Mouse (Mus musculus): ENCODE results near the gene St5. TPM values are rescaled to one million over a fixed set of nuclear protein-coding genes. Genes with fewer than 3 reads are reported as not detected.

St5 gene
- polyA plus RNA-seq, 1 experiment = 113 TPM

DNA sequence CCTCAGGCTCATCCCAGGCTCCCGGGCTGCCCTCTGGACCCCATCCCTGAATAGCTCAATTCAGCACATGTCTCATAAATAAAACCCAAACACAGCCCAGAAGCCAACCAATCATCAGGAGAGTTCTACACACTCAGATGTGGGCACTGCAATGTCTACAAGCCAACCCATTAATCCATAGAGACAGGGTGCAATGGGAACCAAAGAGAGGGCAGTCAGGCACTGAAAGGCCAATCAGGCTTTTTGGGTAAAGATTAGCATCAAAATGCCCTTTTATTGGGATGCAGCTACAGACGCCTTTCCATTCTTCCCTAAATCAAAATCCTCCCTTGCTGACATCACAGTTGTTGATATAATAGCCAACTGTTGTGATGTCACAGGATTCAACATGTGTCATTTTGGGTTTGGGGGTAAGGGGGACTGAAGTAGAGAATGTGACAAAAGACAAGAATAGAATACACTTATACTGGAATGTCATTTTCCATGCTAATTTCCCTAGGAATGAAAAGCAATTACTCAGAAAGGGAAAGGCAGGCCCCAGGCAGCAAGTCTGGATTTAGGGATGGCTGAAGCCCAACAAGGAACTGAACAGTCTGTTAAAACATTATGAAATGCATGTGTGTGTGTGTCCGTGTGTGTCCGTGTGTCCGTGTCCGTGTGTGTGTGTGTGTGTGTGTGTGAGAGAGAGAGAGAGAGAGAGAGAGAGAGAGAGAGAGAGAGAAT, 123.7 kb downstream of the St5 start:
- Histone ChIP-seq H3K4me1 (ENCODE audit: control insufficient read depth, insufficient read depth, low read length) (peaks cover 41% of the 10 kb centered on the region), H3K4me3 (ENCODE audit: insufficient read depth, low read length) (no peak overlapping the region), H3K27ac (ENCODE audit: insufficient read depth, low read length) (peak overlapping the region; percentile 95)
- no peak for TF ChIP-seq CTCF (IDR thresholded peaks at IDR 0.05; ENCODE audit: borderline replicate concordance, insufficient read depth, low read length)
- TF ChIP-seq POLR2A (IDR thresholded peaks at IDR 0.05; ENCODE audit: low read depth, low read length) = no peak

DNA sequence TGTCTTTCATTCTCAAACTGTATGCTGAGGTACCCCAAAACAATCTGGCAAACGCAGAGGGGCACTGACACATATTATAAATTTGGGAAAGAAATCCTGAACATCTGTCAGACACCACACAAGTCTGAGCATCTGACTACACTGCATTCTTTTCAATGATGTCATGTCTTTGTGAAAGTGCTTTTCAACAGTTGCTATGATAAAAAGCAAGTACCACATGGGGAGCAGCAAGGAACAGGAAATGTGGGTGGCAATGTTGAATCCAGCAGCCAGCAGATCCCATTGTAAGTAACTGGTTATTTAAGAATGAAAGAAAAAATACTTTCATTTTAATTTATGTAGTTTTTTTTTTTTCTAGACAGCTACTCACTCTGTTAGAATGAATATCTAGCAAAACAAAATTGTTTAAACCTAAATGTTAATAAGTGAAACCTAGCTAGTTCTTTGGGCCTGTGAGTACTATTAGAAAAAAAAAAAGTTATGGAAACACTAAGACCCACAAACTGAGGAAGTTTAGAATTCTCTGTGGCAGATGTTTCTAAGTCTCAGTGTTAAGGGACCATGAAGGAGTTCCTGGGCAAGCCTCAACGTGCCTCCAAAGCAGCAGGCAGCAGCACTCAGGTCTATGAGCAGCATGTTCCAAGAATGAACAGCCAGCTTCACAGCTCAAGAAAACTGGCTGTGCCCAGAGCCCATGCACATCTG, 124.4 kb downstream of the St5 start:
- no peak for TF ChIP-seq POLR2A (IDR thresholded peaks at IDR 0.05; ENCODE audit: low read depth, low read length)
- no peak for TF ChIP-seq CTCF (IDR thresholded peaks at IDR 0.05; ENCODE audit: borderline replicate concordance, insufficient read depth, low read length)
- Histone ChIP-seq H3K4me3 (ENCODE audit: insufficient read depth, low read length) (no peak overlapping the region), H3K4me1 (ENCODE audit: control insufficient read depth, insufficient read depth, low read length) (peaks cover 36% of the 10 kb centered on the region), H3K27ac (ENCODE audit: insufficient read depth, low read length) (peak overlapping the region; percentile 98)

DNA sequence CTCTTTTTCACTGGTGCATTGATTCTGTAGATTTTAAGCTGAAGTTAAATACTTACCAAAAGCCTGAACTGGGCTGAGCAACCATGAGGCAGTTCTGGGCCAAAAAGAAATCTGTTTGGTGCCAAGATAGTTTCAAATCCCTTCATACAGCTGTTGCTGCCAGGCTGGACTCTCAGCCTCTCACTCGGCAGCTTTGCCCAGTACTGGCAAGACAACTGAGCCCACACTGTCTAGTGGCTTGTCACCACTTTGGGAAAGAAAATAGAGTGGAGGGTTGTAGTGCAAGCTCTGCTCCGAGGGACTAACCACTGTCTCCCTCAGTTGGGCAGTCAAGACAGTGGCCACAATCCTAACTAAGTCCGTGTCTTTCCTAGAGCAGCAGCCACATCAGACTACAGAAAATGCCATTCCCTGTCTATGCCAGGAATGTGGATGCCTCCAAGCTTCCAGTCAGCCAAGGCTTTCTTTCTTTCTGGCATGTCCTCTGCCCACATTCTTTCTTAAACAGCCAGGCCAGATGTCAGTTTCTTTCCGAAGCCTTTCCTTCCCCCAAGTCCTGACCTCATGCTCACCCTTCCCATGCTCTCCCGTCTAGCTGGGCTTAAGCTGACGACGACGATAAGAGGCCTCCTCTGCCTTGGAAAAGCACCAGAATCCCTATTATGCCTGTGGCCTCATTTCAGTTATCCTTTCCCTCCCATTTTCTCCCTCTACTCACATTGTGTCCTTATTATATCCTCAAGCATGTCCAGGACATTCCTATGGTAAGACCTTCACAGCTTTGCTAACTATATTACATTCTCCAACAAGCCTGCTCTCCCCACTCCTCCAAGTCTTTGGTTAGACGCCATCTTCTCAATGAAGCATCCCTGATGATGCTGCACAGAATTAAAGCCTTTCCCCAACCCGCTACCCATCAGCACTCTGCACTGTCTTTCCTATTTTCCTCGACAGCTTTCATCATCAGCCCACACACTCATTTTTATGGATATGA, 126.8 kb downstream of the St5 start:
- TF ChIP-seq CTCF (IDR thresholded peaks at IDR 0.05; ENCODE audit: borderline replicate concordance, insufficient read depth, low read length) (no peak), POLR2A (IDR thresholded peaks at IDR 0.05; ENCODE audit: low read depth, low read length) (no peak)
- H3K4me1 ChIP-seq (ENCODE audit: control insufficient read depth, insufficient read depth, low read length) = peaks cover 36% of the 10 kb centered on the region
- peak overlapping the region; percentile 90 for H3K27ac ChIP-seq (ENCODE audit: insufficient read depth, low read length)
- H3K4me3 ChIP-seq (ENCODE audit: insufficient read depth, low read length) = no peak overlapping the region

DNA sequence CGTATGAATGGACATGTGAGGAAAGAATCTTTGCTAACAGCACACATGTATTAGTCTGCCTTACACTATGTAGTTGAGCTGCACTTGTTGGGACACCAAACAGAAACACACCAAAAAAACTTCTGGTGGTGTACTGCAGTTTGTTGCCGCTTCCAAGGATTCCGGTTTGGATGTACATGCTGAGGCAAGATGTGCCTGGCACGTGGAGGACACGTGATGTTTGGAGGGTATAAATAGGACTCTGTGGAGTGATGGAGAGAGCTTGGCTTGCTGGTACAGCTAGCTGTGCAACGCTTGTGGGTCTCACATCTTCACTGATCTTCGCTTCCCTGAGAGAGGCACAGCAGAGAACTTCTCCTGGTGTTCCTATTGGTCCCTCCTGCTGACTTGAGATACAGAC, 129.2 kb downstream of the St5 start:
- no peak for TF ChIP-seq POLR2A (IDR thresholded peaks at IDR 0.05; ENCODE audit: low read depth, low read length)
- TF ChIP-seq CTCF (IDR thresholded peaks at IDR 0.05; ENCODE audit: borderline replicate concordance, insufficient read depth, low read length) = no peak

DNA sequence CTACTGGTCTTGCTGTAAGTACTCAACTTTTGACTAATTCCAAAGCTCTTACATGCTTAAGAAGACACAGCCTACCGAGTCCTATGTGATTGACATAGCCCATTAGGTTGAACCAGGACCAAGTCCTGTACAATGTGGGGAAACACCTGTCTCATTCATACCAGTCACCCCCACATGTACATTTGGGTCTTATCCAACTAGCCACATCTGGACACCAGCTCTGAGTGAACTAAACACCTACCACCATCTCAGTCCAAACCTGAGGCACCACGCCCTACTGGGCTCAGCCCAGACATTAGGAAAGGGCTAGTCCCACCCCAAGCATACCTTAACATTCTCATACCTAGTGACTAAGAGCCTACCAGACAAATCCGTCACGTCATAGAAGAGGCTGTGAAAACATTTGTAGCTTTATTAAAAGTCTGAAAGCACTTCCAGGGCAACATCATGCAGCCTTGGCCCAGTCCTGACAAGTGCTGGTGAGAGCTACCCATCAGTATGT, 135.0 kb downstream of the St5 start:
- TF ChIP-seq POLR2A (IDR thresholded peaks at IDR 0.05; ENCODE audit: low read depth, low read length) (no peak), CTCF (IDR thresholded peaks at IDR 0.05; ENCODE audit: borderline replicate concordance, insufficient read depth, low read length) (no peak)
- H3K4me1 ChIP-seq (ENCODE audit: control insufficient read depth, insufficient read depth, low read length) = peaks cover 2% of the 10 kb centered on the region
- no peak overlapping the region for H3K27ac ChIP-seq (ENCODE audit: insufficient read depth, low read length)
- H3K4me3 ChIP-seq (ENCODE audit: insufficient read depth, low read length) = no peak overlapping the region

More for the DNA sequence above, 129.2 kb downstream of the St5 start:
- Histone ChIP-seq H3K4me1 (ENCODE audit: control insufficient read depth, insufficient read depth, low read length) (peaks cover 22% of the 10 kb centered on the region), H3K27ac (ENCODE audit: insufficient read depth, low read length) (no peak overlapping the region), H3K4me3 (ENCODE audit: insufficient read depth, low read length) (no peak overlapping the region)

DNA sequence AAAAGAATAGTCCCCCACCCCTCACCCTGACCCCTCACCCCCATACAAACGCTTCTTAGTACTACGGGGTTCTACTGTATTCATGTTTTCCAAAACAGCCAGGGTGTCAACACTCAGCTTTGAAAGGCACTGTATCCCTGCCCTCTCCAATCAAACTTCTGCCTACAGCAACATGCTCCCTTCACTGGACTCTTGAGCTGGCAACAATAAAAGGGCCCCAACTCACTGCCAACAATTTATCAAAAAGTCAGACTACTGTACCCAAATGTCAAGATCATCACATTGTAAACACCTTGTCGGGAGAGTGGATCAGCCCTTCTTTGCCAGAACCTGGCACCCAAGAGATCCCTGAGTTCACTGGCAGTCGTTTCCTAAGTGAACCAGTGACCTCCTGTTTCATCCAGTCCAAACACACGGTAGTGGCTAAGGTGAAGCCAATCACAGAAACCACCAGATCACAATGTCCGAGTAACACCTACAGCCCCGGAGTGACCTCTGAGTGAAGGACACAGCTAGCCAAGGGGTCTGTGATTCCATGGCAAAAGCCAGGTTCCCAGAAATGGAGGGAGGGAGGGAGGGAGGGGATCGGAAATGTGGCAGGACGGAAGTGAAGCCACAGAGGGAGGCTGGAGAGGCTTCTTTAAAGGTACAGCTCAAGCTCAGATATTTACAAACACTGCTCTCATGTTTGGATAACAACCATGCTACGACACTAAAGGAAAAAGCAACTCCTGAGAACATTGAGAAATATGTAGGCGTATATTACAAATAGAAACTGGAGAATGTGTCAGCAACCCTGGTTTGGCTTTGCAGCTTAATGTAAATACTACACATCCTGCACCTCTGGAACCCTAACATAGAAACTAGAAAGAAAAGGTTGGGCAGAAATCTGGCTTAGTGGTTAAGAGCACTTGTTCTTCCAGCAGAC, 136.3 kb downstream of the St5 start:
- peaks cover 12% of the 10 kb centered on the region for H3K4me1 ChIP-seq (ENCODE audit: control insufficient read depth, insufficient read depth, low read length)
- no peak overlapping the region for H3K27ac ChIP-seq (ENCODE audit: insufficient read depth, low read length)
- TF ChIP-seq POLR2A (IDR thresholded peaks at IDR 0.05; ENCODE audit: low read depth, low read length) (no peak), CTCF (IDR thresholded peaks at IDR 0.05; ENCODE audit: borderline replicate concordance, insufficient read depth, low read length) (no peak)
- no peak overlapping the region for H3K4me3 ChIP-seq (ENCODE audit: insufficient read depth, low read length)

DNA sequence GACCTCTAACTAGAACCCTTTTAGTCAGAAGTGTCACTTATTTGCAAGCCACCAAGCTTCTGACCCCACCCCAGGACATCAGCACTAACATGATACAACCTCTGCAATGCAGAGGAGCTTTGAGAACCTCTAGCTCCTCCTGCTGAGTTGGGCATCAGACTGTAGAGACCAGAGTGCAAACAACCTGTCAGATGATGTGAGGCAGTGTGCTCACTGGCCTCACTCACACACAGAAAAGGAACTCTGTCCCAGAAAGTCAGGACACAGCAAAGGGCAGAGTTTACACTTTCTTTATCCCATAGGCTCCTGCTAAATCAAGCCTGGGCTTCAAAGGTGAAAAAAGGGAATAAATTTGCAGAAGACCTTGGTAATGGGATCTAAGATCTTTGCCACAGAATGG, 137.1 kb downstream of the St5 start:
- TF ChIP-seq CTCF (IDR thresholded peaks at IDR 0.05; ENCODE audit: borderline replicate concordance, insufficient read depth, low read length) (no peak), POLR2A (IDR thresholded peaks at IDR 0.05; ENCODE audit: low read depth, low read length) (no peak)
- Histone ChIP-seq H3K27ac (ENCODE audit: insufficient read depth, low read length) (no peak overlapping the region), H3K4me1 (ENCODE audit: control insufficient read depth, insufficient read depth, low read length) (peaks cover 12% of the 10 kb centered on the region), H3K4me3 (ENCODE audit: insufficient read depth, low read length) (no peak overlapping the region)

DNA sequence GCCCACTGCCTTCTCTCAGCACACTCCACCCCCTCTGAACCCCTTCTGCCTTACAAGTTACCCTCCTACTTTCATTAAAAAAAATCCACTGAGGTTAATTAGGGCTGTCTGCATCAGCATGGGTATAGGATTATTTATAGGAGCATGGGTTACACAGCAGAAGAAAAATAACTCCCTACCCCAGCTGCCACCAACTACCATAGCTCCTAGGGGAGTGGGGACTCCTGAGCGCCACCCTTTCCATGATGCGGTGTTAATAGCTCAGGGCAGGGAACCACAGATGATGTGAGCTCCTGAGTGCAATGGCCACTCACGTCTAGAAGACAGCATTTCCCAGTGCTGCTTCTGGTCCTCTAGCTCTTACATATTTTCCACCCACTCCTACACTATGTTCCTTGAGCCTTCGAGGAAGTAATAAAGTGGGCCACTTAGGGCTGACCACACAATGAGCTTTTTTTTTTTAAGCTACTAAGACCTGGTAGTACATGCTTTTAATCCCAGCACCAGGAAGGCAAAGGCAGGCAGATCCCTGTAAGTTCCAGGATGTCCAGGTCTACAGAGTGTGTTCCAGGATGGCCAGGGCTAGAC, 139.5 kb downstream of the St5 start:
- Histone ChIP-seq H3K27ac (ENCODE audit: insufficient read depth, low read length) (no peak overlapping the region), H3K4me3 (ENCODE audit: insufficient read depth, low read length) (no peak overlapping the region), H3K4me1 (ENCODE audit: control insufficient read depth, insufficient read depth, low read length) (peaks cover 23% of the 10 kb centered on the region)
- no peak for TF ChIP-seq CTCF (IDR thresholded peaks at IDR 0.05; ENCODE audit: borderline replicate concordance, insufficient read depth, low read length)
- TF ChIP-seq POLR2A (IDR thresholded peaks at IDR 0.05; ENCODE audit: low read depth, low read length) = no peak
